Mouse (Mus musculus): ENCODE data around the gene Optn. TPM values are rescaled to one million over a fixed set of nuclear protein-coding genes. Genes with fewer than 3 reads are reported as not detected.

Gene Optn
- polyA plus RNA-seq, 1 experiment from 2014 or later = 18.9 TPM

- no peak for ATAC-seq (ENCODE audit: low FRiP score)
- Histone ChIP-seq H3K4me1 (no peaks in the 10 kb centered on the region), H3K9ac (replicated peaks) (no peak overlapping the region), H3K27me3 (replicated peaks) (no peaks in the 10 kb centered on the region), H3K4me2 (no peak overlapping the region), H3K27ac (replicated peaks) (no peak overlapping the region), H3K36me3 (no peaks in the 10 kb centered on the region), H3K4me3 (replicated peaks) (no peak overlapping the region), H3K9me3 (replicated peaks) (no peaks in the 10 kb centered on the region)
- 78% methylated on average over 3 of the region's 3 CpGs for WGBS
Observed at GRCm38 (mm10) chr2:4998905-4999304, 64.9 kb downstream of the Optn start.

- Histone ChIP-seq H3K4me1 (no peaks in the 10 kb centered on the region), H3K9ac (replicated peaks) (no peak overlapping the region), H3K27me3 (replicated peaks) (no peaks in the 10 kb centered on the region), H3K4me3 (replicated peaks) (no peak overlapping the region), H3K36me3 (no peaks in the 10 kb centered on the region), H3K27ac (replicated peaks) (no peak overlapping the region), H3K4me2 (no peak overlapping the region), H3K9me3 (replicated peaks) (no peaks in the 10 kb centered on the region)
- no peak for ATAC-seq (ENCODE audit: low FRiP score)
- WGBS = 94% methylated on average over 6 of the region's 6 CpGs
Observed at GRCm38 (mm10) chr2:4996421-4996824, 67.4 kb downstream of the Optn start.

- Histone ChIP-seq H3K9ac (replicated peaks) (no peak overlapping the region), H3K27me3 (replicated peaks) (no peaks in the 10 kb centered on the region), H3K4me3 (replicated peaks) (no peak overlapping the region), H3K9me3 (replicated peaks) (no peaks in the 10 kb centered on the region), H3K4me1 (no peaks in the 10 kb centered on the region), H3K27ac (replicated peaks) (no peak overlapping the region), H3K36me3 (no peaks in the 10 kb centered on the region), H3K4me2 (no peak overlapping the region)
- WGBS = 92% methylated on average over 11 of the region's 11 CpGs
- ATAC-seq (ENCODE audit: low FRiP score) = no peak
Observed at GRCm38 (mm10) chr2:4995646-4996045, 68.2 kb downstream of the Optn start.

DNA sequence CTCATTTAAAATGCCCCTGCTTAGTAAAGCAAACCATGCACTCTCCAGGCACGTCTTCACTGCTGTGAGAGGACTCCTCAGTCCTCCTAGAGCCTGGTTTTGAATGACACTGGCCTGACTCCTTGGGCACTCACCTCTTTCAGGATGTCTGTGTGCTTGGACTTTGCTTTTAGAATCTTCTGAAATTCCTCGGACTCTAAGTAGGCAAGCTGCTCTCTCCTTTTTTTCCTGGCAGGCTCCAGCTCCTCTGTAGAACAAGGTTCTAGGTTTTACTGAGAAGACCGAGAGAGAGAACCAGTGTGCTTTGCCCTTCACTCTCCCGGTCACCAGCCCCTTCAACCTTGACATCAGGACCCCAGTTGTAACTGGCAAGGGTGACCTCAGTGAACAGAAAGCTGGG is 69.4 kb downstream of the Optn start:
- Histone ChIP-seq H3K4me1 (no peaks in the 10 kb centered on the region), H3K4me2 (no peak overlapping the region), H3K27ac (replicated peaks) (no peak overlapping the region), H3K27me3 (replicated peaks) (no peaks in the 10 kb centered on the region), H3K9ac (replicated peaks) (no peak overlapping the region), H3K4me3 (replicated peaks) (no peak overlapping the region), H3K9me3 (replicated peaks) (no peaks in the 10 kb centered on the region), H3K36me3 (no peaks in the 10 kb centered on the region)
- ATAC-seq (ENCODE audit: low FRiP score) = no peak
- 86% methylated on average over 4 of the region's 4 CpGs for WGBS

- no peak for ATAC-seq (ENCODE audit: low FRiP score)
Observed at GRCm38 (mm10) chr2:4993584-4993983, 70.3 kb downstream of the Optn start.

DNA sequence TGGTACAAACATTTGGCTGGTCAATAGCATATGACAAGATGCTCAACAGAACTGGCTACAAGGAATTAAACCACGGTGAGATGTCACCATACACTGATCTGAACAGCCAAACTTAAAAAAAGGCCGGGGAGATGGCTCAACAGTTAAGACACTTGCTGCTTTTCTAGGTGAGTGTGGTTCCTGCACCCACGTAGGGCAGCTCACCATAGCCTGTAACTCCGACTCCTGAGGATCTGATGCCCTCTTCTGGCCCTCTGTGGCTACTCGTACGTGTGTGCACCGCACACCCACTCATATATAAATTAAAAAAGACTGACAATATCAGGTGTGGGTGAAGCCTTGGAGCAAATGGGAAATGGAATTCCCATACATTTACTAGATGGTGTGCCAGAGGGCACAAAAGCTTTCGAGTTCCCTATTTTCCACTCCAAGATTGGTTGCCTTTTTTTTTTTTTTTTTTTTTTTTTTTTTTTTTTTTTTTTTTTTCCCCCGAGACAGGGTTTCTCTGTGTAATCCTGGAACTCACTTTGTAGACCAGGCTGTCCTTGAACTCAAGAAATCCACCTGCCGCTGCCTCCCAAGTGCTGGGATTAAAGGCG is 74.9 kb downstream of the Optn start:
- H3K9me3 ChIP-seq (replicated peaks) = no peaks in the 10 kb centered on the region
- 79% methylated on average over 11 of the region's 11 CpGs for WGBS

More at GRCm38 (mm10) chr2:4993584-4993983, 70.3 kb downstream of the Optn start:
- Histone ChIP-seq H3K4me1 (no peaks in the 10 kb centered on the region), H3K9me3 (replicated peaks) (no peaks in the 10 kb centered on the region), H3K36me3 (no peaks in the 10 kb centered on the region), H3K4me2 (no peak overlapping the region), H3K27ac (replicated peaks) (no peak overlapping the region), H3K4me3 (replicated peaks) (no peak overlapping the region), H3K27me3 (replicated peaks) (no peaks in the 10 kb centered on the region), H3K9ac (replicated peaks) (no peak overlapping the region)
- WGBS = 94% methylated on average over 11 of the region's 11 CpGs

GRCm38 (mm10) chr2:4987388-4988180 is 76.3 kb downstream of the Optn start:
- H3K36me3 ChIP-seq = no peaks in the 10 kb centered on the region
- no peaks in the 10 kb centered on the region for H3K4me1 ChIP-seq
- no peak overlapping the region for H3K9ac ChIP-seq (replicated peaks)
- no peaks in the 10 kb centered on the region for H3K9me3 ChIP-seq (replicated peaks)
- H3K4me2 ChIP-seq = no peak overlapping the region
- no peak for ATAC-seq (ENCODE audit: low FRiP score)
- no peak overlapping the region for H3K27ac ChIP-seq (replicated peaks)
- 86% methylated on average over 8 of the region's 8 CpGs for WGBS
- no peak overlapping the region for H3K4me3 ChIP-seq (replicated peaks)
- no peaks in the 10 kb centered on the region for H3K27me3 ChIP-seq (replicated peaks)

More for the DNA sequence above, 74.9 kb downstream of the Optn start:
- no peak overlapping the region for H3K4me2 ChIP-seq
- no peak for ATAC-seq (ENCODE audit: low FRiP score)
- no peaks in the 10 kb centered on the region for H3K36me3 ChIP-seq
- H3K27ac ChIP-seq (replicated peaks) = no peak overlapping the region
- H3K4me1 ChIP-seq = no peaks in the 10 kb centered on the region
- H3K9ac ChIP-seq (replicated peaks) = no peak overlapping the region
- H3K4me3 ChIP-seq (replicated peaks) = no peak overlapping the region
- H3K27me3 ChIP-seq (replicated peaks) = no peaks in the 10 kb centered on the region

GRCm38 (mm10) chr2:4986798-4987197 is 77.1 kb downstream of the Optn start:
- WGBS = 89% methylated on average over 4 of the region's 4 CpGs
- H3K9ac ChIP-seq (replicated peaks) = no peak overlapping the region
- no peak overlapping the region for H3K4me3 ChIP-seq (replicated peaks)

GRCm38 (mm10) chr2:4985000-4985399 is 78.9 kb downstream of the Optn start:
- ATAC-seq (ENCODE audit: low FRiP score) = no peak
- Histone ChIP-seq H3K36me3 (no peaks in the 10 kb centered on the region), H3K9ac (replicated peaks) (no peak overlapping the region), H3K27ac (replicated peaks) (no peak overlapping the region), H3K4me3 (replicated peaks) (no peak overlapping the region), H3K4me1 (no peaks in the 10 kb centered on the region), H3K27me3 (replicated peaks) (no peaks in the 10 kb centered on the region), H3K4me2 (no peak overlapping the region), H3K9me3 (replicated peaks) (no peaks in the 10 kb centered on the region)
- WGBS = 78% methylated on average over 6 of the region's 6 CpGs

More at GRCm38 (mm10) chr2:4986798-4987197, 77.1 kb downstream of the Optn start:
- Histone ChIP-seq H3K27me3 (replicated peaks) (no peaks in the 10 kb centered on the region), H3K9me3 (replicated peaks) (no peaks in the 10 kb centered on the region), H3K36me3 (no peaks in the 10 kb centered on the region), H3K27ac (replicated peaks) (no peak overlapping the region), H3K4me2 (no peak overlapping the region), H3K4me1 (no peaks in the 10 kb centered on the region)
- no peak for ATAC-seq (ENCODE audit: low FRiP score)

GRCm38 (mm10) chr2:4983987-4984386 is 79.9 kb downstream of the Optn start:
- Histone ChIP-seq H3K36me3 (no peaks in the 10 kb centered on the region), H3K9me3 (replicated peaks) (no peaks in the 10 kb centered on the region), H3K4me2 (no peak overlapping the region), H3K9ac (replicated peaks) (no peak overlapping the region), H3K4me1 (no peaks in the 10 kb centered on the region), H3K4me3 (replicated peaks) (no peak overlapping the region), H3K27me3 (replicated peaks) (no peaks in the 10 kb centered on the region), H3K27ac (replicated peaks) (no peak overlapping the region)
- WGBS = 42% methylated on average over 5 of the region's 5 CpGs
- ATAC-seq (ENCODE audit: low FRiP score) = no peak

GRCm38 (mm10) chr2:4978091-4978490 is 85.8 kb downstream of the Optn start:
- WGBS = 38% methylated on average over 8 of the region's 8 CpGs
- Histone ChIP-seq H3K9ac (replicated peaks) (no peak overlapping the region), H3K36me3 (no peaks in the 10 kb centered on the region), H3K4me1 (0 out of 2 replicates have a peak, but pooled peaks cover 3% of the 10 kb centered on the region), H3K27me3 (replicated peaks) (no peaks in the 10 kb centered on the region), H3K27ac (replicated peaks) (no peak overlapping the region), H3K4me3 (replicated peaks) (no peak overlapping the region), H3K9me3 (replicated peaks) (no peaks in the 10 kb centered on the region), H3K4me2 (no peak overlapping the region)
- no peak; the same call in 1 of the 2 replicates for ATAC-seq (ENCODE audit: low FRiP score)

DNA sequence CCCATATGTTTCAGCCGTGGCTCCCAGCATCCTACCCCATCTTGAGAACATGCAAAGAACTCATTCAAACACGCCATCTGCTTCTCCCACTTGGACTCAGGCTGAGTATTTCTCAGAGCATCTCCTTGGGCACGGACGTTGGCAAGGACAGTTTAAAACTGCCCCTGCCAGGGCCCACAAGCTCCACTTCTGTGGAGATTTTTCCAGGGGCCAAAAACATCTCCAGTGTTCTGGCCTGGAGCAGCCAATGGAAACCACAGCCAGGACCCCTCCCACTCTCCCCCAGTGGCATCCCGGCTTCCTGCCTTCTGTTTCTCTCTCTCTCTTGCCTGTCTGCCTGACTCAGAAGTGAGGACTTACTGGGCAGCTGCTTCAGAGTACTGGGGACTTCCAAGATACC is 88.0 kb downstream of the Optn start, which contains the start of gene Ucma:
Ucma (plus strand) TSS at position 316 of the 400 bp plus-strand sequence.
- H3K27me3 ChIP-seq (replicated peaks) = no peaks in the 10 kb centered on the region
- ATAC-seq (ENCODE audit: low FRiP score) = no peak
- no peak within 1 kb of the TSS for H3K9ac ChIP-seq (replicated peaks)
- no peak within 1 kb of the TSS for H3K4me2 ChIP-seq
- no peaks in the 10 kb centered on the region for H3K9me3 ChIP-seq (replicated peaks)
- no peak within 1 kb of the TSS for H3K27ac ChIP-seq (replicated peaks)
- H3K36me3 ChIP-seq = no peaks in the 10 kb centered on the region
- WGBS = 65% methylated on average over 5 of the region's 5 CpGs
- H3K4me3 ChIP-seq (replicated peaks) = no peak within 1 kb of the TSS
- 0 out of 2 replicates have a peak, but pooled peaks cover 3% of the 10 kb centered on the region for H3K4me1 ChIP-seq

Measured in neural tube, embryonic 15.5 days (tissue).